Mouse (Mus musculus): ENCODE measurements around the gene Sgca.

GRCm38 (mm10) chr11:95008661-95009628, 32.8 kb upstream of the Sgca start:
- no peak for TF ChIP-seq POU5F1 (IDR thresholded peaks at IDR 0.05; ENCODE audit: borderline replicate concordance, low read length)
- TF ChIP-seq CTCF (conservative IDR thresholded peaks at IDR 0.05; ENCODE audit: low read length) = no peak
